Mouse (Mus musculus): ENCODE data around the gene Pilrb1. TPM values are rescaled to one million over a fixed set of nuclear protein-coding genes. Genes with fewer than 3 reads are reported as not detected.

Gene Pilrb1
- polyA plus RNA-seq (2014; fragmentation: Illumina TruSeq; extraction: RNeasy Lipid Tissue Mini Kit (QIAGEN cat#74804)), result not detected

DNA sequence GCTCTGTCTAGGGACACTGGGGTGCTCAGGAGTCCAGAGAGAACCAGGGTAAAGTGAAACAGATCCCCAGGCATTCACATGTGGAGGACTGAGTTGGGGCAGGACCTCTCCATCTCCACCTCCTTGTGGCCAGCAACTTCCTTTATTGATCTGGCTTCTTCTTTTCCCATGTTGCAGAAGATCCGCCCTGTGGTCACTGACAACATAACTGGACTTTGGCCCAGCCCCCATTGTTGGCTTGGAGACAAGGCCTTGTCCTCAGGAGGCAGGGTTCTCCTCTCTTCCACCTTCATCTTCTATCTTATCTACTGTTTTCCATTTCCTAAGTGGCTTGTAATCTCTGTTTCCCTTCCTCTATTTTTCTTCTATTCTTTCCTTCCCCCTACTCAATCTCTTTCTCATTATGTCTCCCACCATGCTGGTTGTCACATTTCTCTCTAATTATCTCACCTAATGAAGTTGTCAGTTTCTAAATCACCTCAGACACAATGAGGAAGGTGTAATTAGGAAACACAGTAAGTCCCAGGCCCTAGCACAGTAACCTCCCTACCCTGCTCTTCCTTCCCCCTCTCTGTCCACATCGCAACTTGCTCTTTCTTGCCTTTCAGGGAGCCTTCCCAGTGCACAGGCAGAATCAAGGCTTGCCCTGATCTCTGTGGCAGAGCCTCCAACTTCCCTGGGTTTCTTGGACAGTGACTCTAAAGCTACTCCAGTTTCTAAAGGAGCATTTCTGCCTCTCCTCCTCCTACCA, at the start of gene Pilrb1:
Pilrb1 (minus strand) TSS at position 147 of the 751 bp plus-strand sequence.

DNA sequence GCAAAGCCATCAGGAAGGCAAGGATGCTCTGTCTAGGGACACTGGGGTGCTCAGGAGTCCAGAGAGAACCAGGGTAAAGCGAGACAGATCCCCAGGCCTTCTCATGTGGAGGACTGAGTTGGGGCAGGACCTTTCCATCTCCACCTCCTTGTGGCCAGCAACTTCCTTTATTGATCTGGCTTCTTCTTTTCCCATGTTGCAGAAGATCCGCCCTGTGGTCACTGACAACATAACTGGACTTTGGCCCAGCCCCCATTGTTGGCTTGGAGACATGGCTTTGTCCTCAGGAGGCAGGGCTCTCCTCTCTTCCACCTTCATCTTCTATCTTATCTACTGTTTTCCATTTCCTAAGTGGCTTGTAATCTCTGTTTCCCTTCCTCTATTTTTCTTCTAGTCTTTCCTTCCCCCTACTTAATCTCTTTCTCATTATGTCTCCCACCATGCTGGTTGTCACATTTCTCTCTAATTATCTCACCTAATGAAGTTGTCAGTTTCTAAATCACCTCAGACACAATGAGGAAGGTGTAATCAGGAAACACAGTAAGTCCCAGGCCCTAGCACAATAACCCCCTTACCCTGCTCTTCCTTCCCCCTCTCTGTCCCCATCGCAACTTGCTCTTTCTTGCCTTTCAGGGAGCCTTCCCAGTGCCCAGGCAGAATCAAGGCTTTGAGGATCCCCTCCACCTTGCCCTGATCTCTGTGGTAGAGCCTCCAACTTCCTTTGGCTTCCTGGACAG, 13.9 kb upstream of the Pilrb1 start, which contains the start of gene Pilrb2:
Pilrb2 (minus strand) TSS at position 172 of the 737 bp plus-strand sequence.

DNA sequence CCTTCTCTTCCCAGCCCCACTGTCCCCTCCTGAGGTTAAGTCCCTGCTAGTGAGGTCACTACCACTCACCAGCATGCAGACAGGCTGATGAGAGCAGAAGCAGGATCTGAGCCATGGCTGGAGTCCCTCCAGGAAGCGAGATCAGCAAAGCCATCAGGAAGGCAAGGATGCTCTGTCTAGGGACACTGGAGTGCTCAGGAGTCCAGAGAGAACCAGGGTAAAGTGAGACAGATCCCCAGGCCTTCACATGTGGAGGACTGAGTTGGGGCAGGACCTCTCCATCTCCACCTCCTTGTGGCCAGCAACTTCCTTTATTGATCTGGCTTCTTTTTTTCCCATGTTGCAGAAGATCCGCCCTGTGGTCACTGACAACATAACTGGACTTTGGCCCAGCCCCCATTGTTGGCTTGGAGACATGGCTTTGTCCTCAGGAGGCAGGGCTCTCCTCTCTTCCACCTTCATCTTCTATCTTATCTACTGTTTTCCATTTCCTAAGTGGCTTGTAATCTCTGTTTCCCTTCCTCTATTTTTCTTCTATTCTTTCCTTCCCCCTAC, 21.9 kb downstream of the Pilrb1 start, which contains the start of gene Pilra:
Pilra (minus strand) TSS at position 316 of the 555 bp plus-strand sequence.

Other genes starting within 250 kb of the Pilrb1 start
- 12.5 TPM for gene Pcolce, start 244.3 kb downstream of the Pilrb1 start, polyA plus RNA-seq (2014; fragmentation: Illumina TruSeq; extraction: RNeasy Lipid Tissue Mini Kit (QIAGEN cat#74804))
- gene Fbxo24, start 229.1 kb downstream of the Pilrb1 start, polyA plus RNA-seq (2014; fragmentation: Illumina TruSeq; extraction: RNeasy Lipid Tissue Mini Kit (QIAGEN cat#74804)), result not detected
- 0.37 TPM for gene Lrch4, start 229.0 kb downstream of the Pilrb1 start, polyA plus RNA-seq (2014; fragmentation: Illumina TruSeq; extraction: RNeasy Lipid Tissue Mini Kit (QIAGEN cat#74804))
- gene Gm20605, start 228.9 kb downstream of the Pilrb1 start, polyA plus RNA-seq (2014; fragmentation: Illumina TruSeq; extraction: RNeasy Lipid Tissue Mini Kit (QIAGEN cat#74804)), result not detected
- gene Sap25, start 216.8 kb downstream of the Pilrb1 start, polyA plus RNA-seq (2014; fragmentation: Illumina TruSeq; extraction: RNeasy Lipid Tissue Mini Kit (QIAGEN cat#74804)), result not detected
- gene Irs3, start 212.4 kb downstream of the Pilrb1 start, polyA plus RNA-seq (2014; fragmentation: Illumina TruSeq; extraction: RNeasy Lipid Tissue Mini Kit (QIAGEN cat#74804)), result not detected
- gene Agfg2, start 173.4 kb downstream of the Pilrb1 start, polyA plus RNA-seq (2014; fragmentation: Illumina TruSeq; extraction: RNeasy Lipid Tissue Mini Kit (QIAGEN cat#74804)), result 7.5 TPM
- gene Nyap1, start 116.5 kb downstream of the Pilrb1 start, polyA plus RNA-seq (2014; fragmentation: Illumina TruSeq; extraction: RNeasy Lipid Tissue Mini Kit (QIAGEN cat#74804)), result not detected
- 0.86 TPM for gene Tsc22d4, start 112.4 kb downstream of the Pilrb1 start, polyA plus RNA-seq (2014; fragmentation: Illumina TruSeq; extraction: RNeasy Lipid Tissue Mini Kit (QIAGEN cat#74804))
- gene Ppp1r35, start 79.3 kb downstream of the Pilrb1 start, polyA plus RNA-seq (2014; fragmentation: Illumina TruSeq; extraction: RNeasy Lipid Tissue Mini Kit (QIAGEN cat#74804)), result 2.3 TPM
- gene Mepce, start 70.5 kb downstream of the Pilrb1 start, polyA plus RNA-seq (2014; fragmentation: Illumina TruSeq; extraction: RNeasy Lipid Tissue Mini Kit (QIAGEN cat#74804)), result 13.7 TPM
- 6.6 TPM for gene Zcwpw1, start 70.3 kb downstream of the Pilrb1 start, polyA plus RNA-seq (2014; fragmentation: Illumina TruSeq; extraction: RNeasy Lipid Tissue Mini Kit (QIAGEN cat#74804))
- gene Pilra, start 21.8 kb downstream of the Pilrb1 start, polyA plus RNA-seq (2014; fragmentation: Illumina TruSeq; extraction: RNeasy Lipid Tissue Mini Kit (QIAGEN cat#74804)), result 0.46 TPM
- gene Pilrb2, start 13.7 kb upstream of the Pilrb1 start, polyA plus RNA-seq (2014; fragmentation: Illumina TruSeq; extraction: RNeasy Lipid Tissue Mini Kit (QIAGEN cat#74804)), result 0.86 TPM
- not detected for gene Cyp3a13, start 63.5 kb upstream of the Pilrb1 start, polyA plus RNA-seq (2014; fragmentation: Illumina TruSeq; extraction: RNeasy Lipid Tissue Mini Kit (QIAGEN cat#74804))
- 6.4 TPM for gene Gjc3, start 105.0 kb upstream of the Pilrb1 start, polyA plus RNA-seq (2014; fragmentation: Illumina TruSeq; extraction: RNeasy Lipid Tissue Mini Kit (QIAGEN cat#74804))
- gene Azgp1, start 123.4 kb upstream of the Pilrb1 start, polyA plus RNA-seq (2014; fragmentation: Illumina TruSeq; extraction: RNeasy Lipid Tissue Mini Kit (QIAGEN cat#74804)), result not detected
- gene Smok3a, start 163.2 kb upstream of the Pilrb1 start, polyA plus RNA-seq (2014; fragmentation: Illumina TruSeq; extraction: RNeasy Lipid Tissue Mini Kit (QIAGEN cat#74804)), result not detected
- not detected for gene Smok3b, start 163.3 kb upstream of the Pilrb1 start, polyA plus RNA-seq (2014; fragmentation: Illumina TruSeq; extraction: RNeasy Lipid Tissue Mini Kit (QIAGEN cat#74804))
- gene Smok3c, start 195.1 kb upstream of the Pilrb1 start, polyA plus RNA-seq (2014; fragmentation: Illumina TruSeq; extraction: RNeasy Lipid Tissue Mini Kit (QIAGEN cat#74804)), result not detected
- 67.3 TPM for gene Zkscan1, start 227.0 kb upstream of the Pilrb1 start, polyA plus RNA-seq (2014; fragmentation: Illumina TruSeq; extraction: RNeasy Lipid Tissue Mini Kit (QIAGEN cat#74804))

Measured in ovary, adult 10 weeks (tissue).